Mouse (Mus musculus) kidney, adult 2 months (tissue): ENCODE measurements around the gene Acad9.

Experiments
- CTCF ChIP-seq: fragments of 200-500 bp; conservative IDR thresholded peaks from 2 replicates; pipeline ENCODE4 v1.5.1; 2011; ENCODE audit warnings: low read depth, mild to moderate bottlenecking, control low read depth, low read length, moderate library complexity, mixed read lengths; ENCODE audit not compliant: insufficient read depth, insufficient read length
- POLR2A ChIP-seq: fragments of 200-500 bp; IDR thresholded peaks from one replicate; pipeline ENCODE4 v1.6.1; 2011; ENCODE audit warnings: low read depth, low read length, control low read depth

DNA sequence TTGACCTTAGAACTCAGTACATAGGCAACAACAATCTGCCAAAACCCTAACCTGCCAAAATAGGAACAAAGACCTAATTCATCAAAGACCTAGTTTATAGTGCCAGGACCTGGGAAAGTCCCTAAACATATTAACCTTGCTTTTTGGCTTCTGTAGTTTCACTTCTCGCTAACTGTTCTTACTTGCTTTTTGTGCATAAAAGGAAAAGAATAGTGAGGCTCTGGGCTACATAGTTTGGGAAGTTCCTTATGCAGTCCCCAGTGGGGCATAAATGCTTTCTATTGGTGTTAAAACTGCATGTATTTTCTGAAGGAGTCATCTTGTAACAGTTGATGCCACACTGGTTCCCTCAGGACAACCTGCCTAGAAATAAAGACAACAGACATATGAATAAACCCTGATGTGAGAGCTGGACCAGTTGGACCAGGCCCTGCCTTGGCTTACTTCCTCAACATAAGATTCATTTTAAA, 1.2 kb upstream of the Acad9 start:
- TF ChIP-seq CTCF (no peak), POLR2A (no peak)
